Mouse (Mus musculus) T-helper 2 cell (primary cell): ENCODE measurements around the gene Gm26661.

Experiments
- in situ Hi-C: fragments of 300-600 bp; cut with MboI, MseI; formaldehyde crosslinking; loops from one replicate; pipeline ENCODE4 v1.15.1; 2025; ENCODE audit warnings: high pct_unique_total_duplicates

Gm26661 gene

GRCm38 (mm10) chr14:7819446-7819845, 28.1 kb downstream of the Gm26661 start:
- in situ Hi-C loops = loop anchor here (10.0 kb wide), 1 partner anchor 145 kb away; no protein-coding TSS in a partner anchor

- in situ Hi-C loops = loop anchor here (5.0 kb wide), 1 partner anchor 121 kb away; no protein-coding TSS in a partner anchor
These were observed 30.0 kb downstream of the Gm26661 start for GRCm38 (mm10) chr14:7821341-7821740.

GRCm38 (mm10) chr14:7822693-7823092, 31.3 kb downstream of the Gm26661 start:
- in situ Hi-C loops = loop anchor here (5.0 kb wide), 1 partner anchor 120 kb away; no protein-coding TSS in a partner anchor

- in situ Hi-C loops = loop anchor here (5.0 kb wide), 2 partner anchors 38 to 118 kb away; no protein-coding TSS in a partner anchor
These were observed 33.4 kb downstream of the Gm26661 start for GRCm38 (mm10) chr14:7824651-7825268.

- in situ Hi-C loops = loop anchor here (5.0 kb wide), 1 partner anchor 36 kb away; no protein-coding TSS in a partner anchor
These were observed 35.0 kb downstream of the Gm26661 start for GRCm38 (mm10) chr14:7826151-7826937.

- in situ Hi-C loops = loop anchor here (5.0 kb wide), 1 partner anchor 33 kb away; no protein-coding TSS in a partner anchor
These were observed 37.8 kb downstream of the Gm26661 start for GRCm38 (mm10) chr14:7829181-7829580.

- in situ Hi-C loops = no loop called here
These were observed 40.5 kb downstream of the Gm26661 start for GRCm38 (mm10) chr14:7831770-7832439.

- in situ Hi-C loops = no loop called here
These were observed 41.0 kb downstream of the Gm26661 start for GRCm38 (mm10) chr14:7832440-7832783.

GRCm38 (mm10) chr14:7833458-7833857, 42.1 kb downstream of the Gm26661 start:
- in situ Hi-C loops = no loop called here

- in situ Hi-C loops = no loop called here
These were observed 47.2 kb downstream of the Gm26661 start for GRCm38 (mm10) chr14:7838564-7839089.

- in situ Hi-C loops = no loop called here
These were observed 48.6 kb downstream of the Gm26661 start for GRCm38 (mm10) chr14:7839950-7840514.
